Mouse (Mus musculus) hematopoietic stem cell, adult 5-6 weeks (primary cell): Measurements from ENCODE around the gene Gm49388. TPM values are rescaled to one million over a fixed set of nuclear protein-coding genes. Genes with fewer than 3 reads are reported as not detected.
A peak's percentile ranks its signal among the peaks of the same experiment; 100 is the strongest.

Source experiments
- ATAC-seq, 2 experiments: fragments of 125-278 bp in 1 of 2; replicated peaks in 1 of 2; 2 replicates each; pipeline ENCODE4 v1.8.0; 2016 to 2017; ENCODE audit warnings: inconsistent platforms in 2 of 2, mild to moderate bottlenecking in 2 of 2, moderate number of reproducible peaks in 2 of 2, low read depth in 1 of 2, moderate TSS enrichment in 1 of 2; ENCODE audit not compliant: low FRiP score in 2 of 2, poor library complexity in 2 of 2, severe bottlenecking in 2 of 2, insufficient read depth in 1 of 2, low TSS enrichment in 1 of 2
- total RNA-seq: library from RNA; stranded (forward); fragments of 172-1452, 232-1000 nt; gene quantifications from 2 replicates; pipeline ENCODE4 v1.2.3, GENCODE M21; 2017

Gm49388 gene
- total RNA-seq, 1 experiment from 2014 or later: not detected

- ATAC-seq: no peak
Observed at GRCm38 (mm10) chr7:127778350-127778749, 7.1 kb upstream of the Gm49388 start.

DNA sequence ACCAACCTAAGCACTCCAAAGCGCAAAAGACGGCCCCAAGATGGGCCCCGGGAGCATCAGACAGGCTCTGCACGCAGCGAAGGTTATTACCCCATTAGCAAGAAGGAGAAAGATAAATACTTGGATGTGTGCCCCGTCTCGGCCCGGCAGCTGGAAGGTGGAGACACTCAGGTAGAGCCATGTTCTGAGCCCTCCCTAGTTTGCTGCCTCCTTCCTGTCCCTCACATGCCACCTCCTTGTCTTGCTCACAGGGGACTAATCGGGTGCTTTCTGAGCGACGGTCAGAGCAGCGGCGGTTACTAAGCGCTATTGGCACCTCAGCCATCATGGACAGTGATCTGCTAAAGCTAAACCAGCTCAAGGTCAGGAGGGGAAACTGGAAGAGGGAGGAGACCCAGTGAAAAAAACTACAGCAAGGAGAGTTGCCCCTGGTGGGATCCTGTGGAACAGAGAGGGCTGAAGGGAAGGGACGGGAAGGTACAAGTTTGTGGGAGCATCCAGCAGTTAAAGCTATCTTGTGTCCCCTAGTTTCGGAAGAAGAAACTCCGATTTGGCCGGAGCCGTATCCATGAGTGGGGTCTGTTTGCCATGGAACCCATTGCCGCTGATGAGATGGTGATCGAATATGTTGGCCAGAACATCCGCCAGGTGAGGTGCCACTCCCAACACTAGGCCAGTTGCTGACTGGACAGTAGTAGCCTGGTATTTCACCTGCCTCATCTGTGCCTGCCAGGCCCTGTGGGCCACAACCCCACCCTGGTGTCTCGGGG, 11.9 kb downstream of the Gm49388 start:
- no peak for ATAC-seq

GRCm38 (mm10) chr7:127798591-127798990, 13.2 kb downstream of the Gm49388 start:
- ATAC-seq: no peak

DNA sequence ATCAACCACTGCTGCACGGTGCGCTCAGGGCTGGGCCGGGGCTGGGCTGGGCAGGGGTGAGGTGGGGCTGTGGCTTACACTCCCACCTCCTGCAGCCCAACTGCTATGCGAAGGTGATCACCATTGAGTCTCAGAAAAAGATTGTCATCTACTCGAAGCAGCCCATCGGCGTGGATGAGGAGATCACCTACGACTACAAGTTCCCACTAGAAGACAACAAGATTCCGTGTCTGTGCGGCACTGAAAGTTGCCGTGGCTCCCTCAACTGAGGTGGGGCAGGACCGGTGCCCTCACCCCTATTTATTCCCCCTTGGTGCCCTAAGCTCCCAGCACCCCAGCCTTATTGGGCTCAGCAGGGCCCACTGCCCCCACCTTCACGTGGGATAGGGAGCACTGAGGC, 13.8 kb downstream of the Gm49388 start:
- ATAC-seq: no peak

DNA sequence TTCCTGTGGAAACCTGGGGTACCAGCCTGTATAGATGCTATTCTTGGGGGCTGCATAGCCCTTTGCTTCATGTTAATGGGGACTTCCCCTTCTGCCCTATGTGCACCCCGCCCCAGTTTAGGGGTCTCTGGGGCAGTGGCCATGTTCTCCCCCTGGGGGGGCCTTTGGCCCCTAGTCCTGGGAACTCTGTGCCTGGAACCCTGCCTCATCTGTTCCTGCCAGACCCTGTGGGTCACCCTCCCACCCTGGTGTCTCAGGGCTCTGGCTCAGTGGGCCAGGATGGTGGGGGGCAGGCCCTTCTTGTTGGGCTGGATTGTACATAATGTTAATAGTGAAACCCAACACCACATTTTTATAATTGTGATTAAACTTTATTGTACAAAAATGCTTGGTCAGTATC, 14.3 kb downstream of the Gm49388 start:
- no peak for ATAC-seq

DNA sequence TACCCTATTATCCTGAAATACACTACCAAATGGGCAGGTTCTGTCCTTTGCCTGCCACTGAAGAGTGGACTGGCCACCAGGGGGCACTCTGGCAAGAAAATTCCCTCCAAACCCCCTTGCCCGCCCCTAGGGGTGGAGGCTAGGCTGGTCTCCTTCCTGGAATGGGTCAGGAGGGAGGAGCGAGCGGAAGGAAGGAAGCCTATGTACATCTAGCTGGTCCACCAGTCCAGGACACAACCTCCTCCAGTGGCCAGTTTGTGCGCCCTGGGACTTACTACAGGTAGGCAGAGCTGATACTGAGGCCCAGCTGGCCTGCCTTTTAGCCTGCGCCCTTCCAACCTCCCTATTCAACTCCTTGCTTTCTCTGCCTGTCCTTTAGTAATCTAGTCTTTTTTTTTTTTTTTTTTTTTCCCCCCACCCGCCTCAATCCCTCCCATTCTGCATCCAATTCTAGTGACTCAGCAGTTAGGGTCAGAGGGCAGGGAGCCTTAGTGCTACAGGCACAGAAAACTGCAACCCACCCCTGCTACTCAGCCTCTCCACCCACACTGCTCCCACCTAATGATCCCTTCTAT, 15.1 kb downstream of the Gm49388 start, which contains the start of gene Hsd3b7:
TSS of gene Hsd3b7 (plus strand) at position 170 of the 575 bp plus-strand sequence.
- ATAC-seq: peak; percentile 77 to 78

- no peak for ATAC-seq
Observed at GRCm38 (mm10) chr7:127801010-127801621, 15.7 kb downstream of the Gm49388 start.

DNA sequence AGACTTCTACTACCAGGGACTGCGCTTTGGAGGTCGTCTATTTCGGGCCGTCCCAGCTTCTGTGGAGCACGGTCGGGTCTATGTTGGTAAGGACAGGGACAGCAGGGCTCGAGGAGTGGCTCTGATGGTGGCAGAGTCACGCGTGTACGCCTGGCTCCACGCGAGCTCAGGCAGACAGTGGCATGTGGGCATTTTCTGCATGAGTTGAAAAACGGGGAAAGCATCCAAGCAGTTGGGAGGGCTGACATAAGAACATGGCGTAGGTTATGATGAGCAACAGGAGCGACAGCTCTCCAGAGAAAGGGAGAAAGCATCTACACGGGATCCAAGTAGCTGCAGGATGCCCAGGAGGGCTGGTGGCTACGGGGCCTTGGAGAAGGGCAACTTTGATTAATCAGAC, 16.9 kb downstream of the Gm49388 start:
- ATAC-seq: no peak

- ATAC-seq: no peak
Observed at GRCm38 (mm10) chr7:127808821-127809220, 23.4 kb downstream of the Gm49388 start.

DNA sequence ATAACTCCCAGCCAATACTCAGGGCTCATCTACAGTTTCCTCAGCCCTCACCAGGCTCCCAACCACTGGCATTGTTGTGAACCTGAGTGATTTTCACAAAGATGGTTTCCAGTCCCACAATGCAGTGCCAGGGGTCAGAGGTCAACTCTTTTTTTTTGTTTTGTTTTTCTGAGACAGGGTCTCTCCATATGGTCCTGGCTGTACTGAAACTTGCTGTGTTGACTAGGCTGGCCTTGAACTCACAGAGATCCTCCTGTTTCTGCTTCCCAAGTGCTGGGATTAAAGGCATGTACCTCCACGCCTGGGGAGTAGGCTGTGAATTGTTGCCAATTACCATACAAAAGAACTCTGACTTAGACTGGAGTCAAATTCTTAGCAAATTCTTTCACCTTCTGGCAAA, 24.4 kb downstream of the Gm49388 start:
- no peak for ATAC-seq

DNA sequence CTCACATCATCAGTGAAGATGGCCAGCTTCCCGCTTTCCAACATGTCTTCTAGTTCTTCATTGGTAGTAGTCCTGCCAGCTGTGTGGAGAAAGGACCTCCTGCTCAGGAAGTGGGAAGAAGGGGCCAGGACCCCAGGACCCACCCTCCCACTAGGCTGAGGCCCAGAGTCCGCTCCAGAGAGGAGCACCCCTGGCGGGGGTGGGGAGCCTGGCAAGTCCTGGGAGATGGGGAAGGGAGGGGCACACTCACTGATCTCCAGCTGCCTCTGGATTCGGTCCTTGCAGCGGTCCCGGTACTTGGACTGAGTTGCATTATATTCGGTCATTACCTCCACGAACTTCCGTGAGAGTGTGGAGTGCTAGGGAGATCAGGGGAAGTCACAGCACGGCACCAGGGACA, 25.2 kb downstream of the Gm49388 start:
- no peak for ATAC-seq

DNA sequence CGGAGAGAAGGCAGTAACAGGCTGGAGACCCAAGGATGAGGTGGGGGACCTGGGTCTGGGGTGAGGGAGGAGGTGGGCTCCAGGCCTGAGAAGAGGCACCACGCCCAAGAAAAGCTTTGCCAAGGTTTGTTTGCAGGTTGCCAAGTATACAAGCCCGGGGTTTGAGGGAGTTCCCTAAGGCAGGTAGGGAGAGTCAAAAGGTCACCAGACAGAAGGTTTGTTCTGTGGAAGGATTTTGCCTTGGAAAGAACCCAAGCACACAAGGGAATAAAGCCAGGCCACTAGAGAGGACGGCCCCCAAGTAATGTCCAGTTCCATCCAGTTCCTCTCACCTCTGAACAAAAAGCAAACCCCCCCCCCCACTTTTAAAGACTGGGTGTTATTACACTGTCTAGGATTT, 25.8 kb downstream of the Gm49388 start:
- ATAC-seq: no peak

DNA sequence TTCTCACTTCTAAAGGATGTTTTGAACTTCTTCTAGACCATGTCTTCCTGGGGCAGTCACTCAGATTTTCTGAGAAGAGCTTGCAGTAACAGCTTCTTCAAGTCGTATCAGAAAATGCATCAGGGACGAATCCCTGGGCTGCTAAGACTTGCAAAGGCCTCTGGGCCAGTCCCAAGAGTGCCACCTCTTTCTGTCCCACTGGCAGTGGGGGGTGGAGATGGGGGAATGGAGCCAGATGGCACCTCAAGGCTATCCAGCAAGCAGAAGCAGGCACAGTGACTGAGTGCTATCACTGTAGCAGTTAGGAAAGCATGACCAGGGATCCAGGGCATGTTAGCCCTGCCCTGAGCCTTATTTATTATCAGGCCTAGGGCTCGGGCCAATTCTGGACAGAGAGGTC, 26.9 kb downstream of the Gm49388 start:
- ATAC-seq: no peak

- no peak for ATAC-seq
Observed at GRCm38 (mm10) chr7:127813821-127814220, 28.4 kb downstream of the Gm49388 start.

GRCm38 (mm10) chr7:127814241-127814921, 29.0 kb downstream of the Gm49388 start:
- no peak for ATAC-seq

- no peak for ATAC-seq
Observed at GRCm38 (mm10) chr7:127815116-127815665, 29.8 kb downstream of the Gm49388 start.

GRCm38 (mm10) chr7:127815954-127816821, 30.8 kb downstream of the Gm49388 start:
- ATAC-seq: peak; percentile 68 to 83
